Mouse (Mus musculus) spleen, postnatal 4 days (tissue): ENCODE data around the gene Abca13.
"Not testable (repeated sequence)": the region's sequence is repeated elsewhere in the genome, so short reads cannot be mapped to it uniquely, and the experiment has no call there.

ENCODE experiments used
- DNase-seq, 2 experiments: peaks; one replicate each; pipeline ENCODE4 v3.0.0; 2022; ENCODE audit warnings: low spot score in 2 of 2

Gene Abca13

DNA sequence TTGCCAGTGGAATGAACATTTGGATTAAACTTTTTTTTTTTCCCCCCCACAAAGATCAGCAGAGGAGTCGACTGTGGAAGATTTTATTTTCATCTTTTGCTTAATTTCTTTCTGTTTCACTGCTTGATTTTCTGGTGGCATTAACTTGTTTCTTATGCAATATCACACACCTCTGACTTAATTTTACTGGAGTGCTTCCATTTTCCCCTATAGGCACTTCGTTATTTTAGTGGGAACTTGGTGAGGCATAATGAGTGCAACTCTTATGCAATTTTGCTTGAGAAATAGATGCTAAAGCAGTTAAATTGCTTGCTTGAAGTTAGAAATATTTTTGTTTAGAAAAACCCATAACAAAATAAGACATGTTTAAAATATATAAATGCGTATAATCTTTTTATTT lies 94.0 kb downstream of the Abca13 start:
- no peak for DNase-seq

GRCm38 (mm10) chr11:9291168-9291567 lies 99.4 kb downstream of the Abca13 start:
- no peak for DNase-seq

DNA sequence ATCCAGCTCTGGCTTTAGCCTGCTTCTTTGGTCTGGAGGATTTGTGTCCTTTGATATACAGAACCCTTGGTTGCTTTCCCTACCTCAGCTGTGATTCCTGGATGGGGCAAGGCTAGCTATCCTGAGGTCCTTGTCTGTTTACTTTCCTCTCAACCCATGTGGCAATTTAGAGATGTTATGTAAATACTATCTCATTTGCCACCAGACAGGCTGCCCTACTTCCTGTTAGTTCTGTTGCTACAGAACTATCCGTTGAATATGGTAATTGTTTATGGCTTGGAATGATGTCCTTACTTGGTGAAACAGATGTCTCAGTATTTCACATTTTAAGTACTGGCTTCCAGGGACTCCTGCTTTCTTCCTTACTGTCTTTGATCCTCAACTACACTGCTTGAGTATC lies 107.9 kb downstream of the Abca13 start:
- DNase-seq = no peak

DNA sequence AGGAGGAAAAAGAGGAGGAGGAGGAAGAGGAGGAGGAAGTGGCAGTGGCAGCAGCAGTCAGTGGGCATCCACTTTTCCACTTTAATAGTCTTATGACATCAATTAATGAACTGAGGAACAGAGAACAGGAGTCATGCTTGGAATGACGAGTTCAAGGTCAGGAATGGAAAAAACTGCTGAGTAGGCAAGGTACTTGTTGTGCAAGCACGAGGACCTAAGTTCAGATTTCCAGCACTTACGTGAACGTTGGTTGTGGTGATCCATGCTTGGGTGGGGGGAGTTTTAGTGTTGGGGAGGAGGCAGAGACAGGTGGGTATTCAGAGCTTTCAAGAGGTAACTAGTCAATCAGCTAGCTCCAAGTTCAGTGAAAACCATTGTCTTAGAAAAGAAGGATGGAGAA lies 113.7 kb downstream of the Abca13 start:
- no peak for DNase-seq

- no peak for DNase-seq
Observed at GRCm38 (mm10) chr11:9316545-9316944, 124.8 kb downstream of the Abca13 start.

- peak; percentile 27 to 74 for DNase-seq
Observed at GRCm38 (mm10) chr11:9317076-9317929, 125.6 kb downstream of the Abca13 start.

GRCm38 (mm10) chr11:9338151-9338550 lies 146.4 kb downstream of the Abca13 start:
- DNase-seq = no peak

DNA sequence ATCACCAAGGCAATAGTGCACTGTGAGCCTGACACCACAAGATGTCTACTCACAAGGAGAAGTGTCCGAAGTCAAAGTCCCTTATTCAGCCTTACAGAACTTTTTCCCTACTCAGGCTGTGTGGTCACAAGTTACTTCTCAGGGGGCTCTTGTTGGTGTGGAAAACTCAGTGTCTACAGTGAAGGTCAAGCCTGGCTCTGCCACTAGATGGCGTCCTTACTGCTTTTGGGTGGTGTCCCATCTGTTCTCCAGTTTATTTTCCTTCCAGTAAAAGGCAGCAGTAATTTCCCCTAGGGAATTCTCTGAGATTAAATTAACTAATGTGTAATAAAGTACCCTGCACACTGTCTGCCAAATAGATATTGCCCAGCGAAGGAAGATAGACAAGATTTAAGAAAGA lies 156.0 kb downstream of the Abca13 start:
- no peak for DNase-seq

- DNase-seq = no peak
Observed at GRCm38 (mm10) chr11:9373160-9373559, 181.4 kb downstream of the Abca13 start.

DNA sequence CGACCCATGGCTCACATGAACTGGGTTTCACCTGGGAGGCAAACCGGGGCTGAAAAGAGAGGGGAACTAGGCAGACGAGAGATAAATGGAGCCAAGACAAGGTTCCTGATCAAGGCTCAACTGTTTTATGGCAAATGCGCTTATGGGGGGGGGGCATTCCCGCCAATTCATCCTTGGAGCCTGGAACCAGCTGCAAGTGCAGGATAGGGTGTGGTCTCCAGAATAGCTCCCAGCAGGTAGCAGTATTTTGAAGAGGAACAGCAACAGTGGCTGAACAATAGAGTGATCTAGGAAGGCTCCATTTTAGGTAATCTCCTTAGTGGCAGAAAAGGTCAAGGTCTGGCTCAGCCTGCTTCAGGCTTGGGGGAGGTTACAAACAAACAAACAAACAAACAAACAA lies 182.7 kb downstream of the Abca13 start:
- DNase-seq = not testable (repeated sequence)

GRCm38 (mm10) chr11:9388520-9388919 lies 196.8 kb downstream of the Abca13 start:
- DNase-seq = no peak

DNA sequence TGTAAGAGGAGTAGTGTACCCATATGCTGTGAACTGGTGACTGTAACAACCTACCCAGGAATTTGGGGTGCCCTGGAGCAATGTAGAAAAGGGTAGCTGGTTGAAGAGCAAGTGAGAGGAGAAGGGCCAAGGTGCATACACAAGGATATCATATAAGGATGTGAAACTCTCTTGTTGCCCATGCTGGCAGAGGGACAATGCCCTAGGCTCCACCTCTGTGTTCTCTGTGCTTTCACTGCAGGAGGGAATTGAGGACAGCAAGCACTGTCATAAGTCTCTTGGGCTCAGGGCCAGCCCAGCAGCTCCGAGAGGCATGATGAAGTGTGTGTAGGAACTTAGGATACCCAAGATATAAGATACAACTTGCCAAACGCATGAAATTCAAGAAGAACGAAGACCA lies 225.2 kb downstream of the Abca13 start:
- DNase-seq = no peak

DNA sequence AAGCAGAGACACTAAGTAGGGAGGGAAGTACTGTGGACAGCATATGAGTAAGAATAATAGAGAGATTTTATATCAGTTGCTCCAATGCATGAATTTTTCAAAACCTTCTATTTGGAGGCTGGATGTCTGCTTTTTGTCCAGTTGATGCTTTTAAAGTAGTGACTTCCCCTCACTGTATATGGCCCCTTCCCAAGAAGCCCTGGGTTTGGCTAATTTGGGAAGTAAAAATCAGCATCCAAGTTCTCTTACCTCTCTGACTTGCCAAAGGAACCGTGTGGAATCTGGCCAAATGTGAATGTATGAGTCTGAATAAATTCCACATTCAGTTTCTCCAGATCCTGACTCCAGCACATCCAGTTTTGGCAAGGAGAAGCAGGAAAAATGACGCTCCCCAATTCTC lies 228.5 kb downstream of the Abca13 start:
- no peak for DNase-seq

DNA sequence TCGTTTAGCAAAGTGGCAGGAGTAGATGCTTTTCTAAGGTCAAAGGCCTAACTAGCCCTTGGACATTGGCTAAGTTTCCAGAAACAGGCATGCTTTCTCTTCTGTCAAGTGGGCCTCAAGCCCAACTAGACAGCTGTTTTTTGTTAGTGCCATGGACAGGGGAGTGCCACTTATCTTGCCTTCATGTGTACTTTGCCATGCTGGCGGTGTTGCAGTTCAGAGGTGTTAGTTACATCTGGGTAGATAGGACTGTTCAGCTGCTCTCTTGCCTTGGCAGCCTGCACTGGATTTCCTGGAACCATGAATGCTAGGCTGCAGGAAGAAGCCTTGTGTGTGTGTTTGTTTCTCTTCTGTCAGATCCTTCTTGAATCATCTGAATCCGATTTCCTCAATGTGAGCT lies 235.7 kb downstream of the Abca13 start:
- DNase-seq = no peak

- no peak for DNase-seq
Observed at GRCm38 (mm10) chr11:9432807-9433206, 241.1 kb downstream of the Abca13 start.

DNA sequence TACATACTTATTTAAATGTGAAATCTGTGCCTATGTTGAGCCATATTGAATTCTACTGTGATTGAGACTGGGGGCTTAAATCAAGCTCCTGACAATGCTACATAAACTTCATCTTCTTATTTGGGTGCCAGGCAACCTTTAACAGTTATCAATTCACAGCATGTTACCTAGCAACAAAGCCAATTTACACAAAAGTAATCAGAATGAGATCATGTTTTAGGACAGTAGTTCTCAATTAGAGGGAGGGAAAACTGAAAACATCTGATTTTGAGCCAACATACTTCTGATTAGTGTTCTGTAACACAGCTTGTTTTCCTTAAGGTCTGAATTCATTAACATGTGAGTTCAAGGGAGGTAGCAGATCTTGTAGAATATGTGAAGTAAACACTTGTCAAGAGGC lies 244.9 kb downstream of the Abca13 start:
- no peak for DNase-seq

DNA sequence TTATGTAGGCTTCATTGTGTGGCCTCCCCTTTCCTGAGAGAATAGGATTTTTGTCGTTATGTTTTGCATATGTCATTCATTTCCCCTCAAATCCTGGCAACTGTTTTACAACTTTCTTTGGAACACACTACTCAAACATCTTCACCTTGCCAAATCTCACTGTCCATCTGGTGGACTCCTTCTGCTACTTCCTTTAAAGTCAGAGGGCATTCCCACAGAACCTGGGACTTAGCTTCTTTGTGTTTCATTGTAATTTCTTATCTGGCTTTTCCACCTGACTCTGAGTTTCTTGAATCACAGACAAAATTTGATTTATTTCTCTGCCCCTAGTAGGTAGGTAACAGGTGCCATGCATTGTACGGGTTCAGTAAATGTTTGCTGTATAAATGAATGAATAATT lies 248.0 kb downstream of the Abca13 start:
- DNase-seq = no peak

DNA sequence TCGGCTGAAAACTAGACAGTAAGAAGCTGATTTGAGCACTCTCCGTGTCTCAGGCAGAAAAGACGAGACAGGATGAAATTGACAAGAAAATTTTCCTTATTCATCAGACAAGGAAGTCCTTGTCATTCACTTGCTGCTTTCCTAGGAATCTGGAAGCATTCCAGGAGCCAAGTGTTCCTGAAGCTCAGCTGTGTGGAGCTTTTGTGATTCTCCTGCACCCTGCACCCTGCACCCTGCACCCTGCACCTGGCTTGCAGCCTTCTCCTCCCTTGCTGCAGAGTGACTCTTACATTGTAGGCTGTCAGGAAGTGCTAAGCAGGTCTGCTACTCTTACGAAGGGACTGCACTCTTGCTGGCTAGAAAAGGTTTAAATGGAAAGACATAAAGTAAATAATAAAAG lies 249.4 kb downstream of the Abca13 start:
- no peak for DNase-seq

GRCm38 (mm10) chr11:9472400-9472799 lies 280.7 kb downstream of the Abca13 start:
- DNase-seq = no peak

GRCm38 (mm10) chr11:9481511-9481910 lies 289.8 kb downstream of the Abca13 start:
- no peak for DNase-seq

DNA sequence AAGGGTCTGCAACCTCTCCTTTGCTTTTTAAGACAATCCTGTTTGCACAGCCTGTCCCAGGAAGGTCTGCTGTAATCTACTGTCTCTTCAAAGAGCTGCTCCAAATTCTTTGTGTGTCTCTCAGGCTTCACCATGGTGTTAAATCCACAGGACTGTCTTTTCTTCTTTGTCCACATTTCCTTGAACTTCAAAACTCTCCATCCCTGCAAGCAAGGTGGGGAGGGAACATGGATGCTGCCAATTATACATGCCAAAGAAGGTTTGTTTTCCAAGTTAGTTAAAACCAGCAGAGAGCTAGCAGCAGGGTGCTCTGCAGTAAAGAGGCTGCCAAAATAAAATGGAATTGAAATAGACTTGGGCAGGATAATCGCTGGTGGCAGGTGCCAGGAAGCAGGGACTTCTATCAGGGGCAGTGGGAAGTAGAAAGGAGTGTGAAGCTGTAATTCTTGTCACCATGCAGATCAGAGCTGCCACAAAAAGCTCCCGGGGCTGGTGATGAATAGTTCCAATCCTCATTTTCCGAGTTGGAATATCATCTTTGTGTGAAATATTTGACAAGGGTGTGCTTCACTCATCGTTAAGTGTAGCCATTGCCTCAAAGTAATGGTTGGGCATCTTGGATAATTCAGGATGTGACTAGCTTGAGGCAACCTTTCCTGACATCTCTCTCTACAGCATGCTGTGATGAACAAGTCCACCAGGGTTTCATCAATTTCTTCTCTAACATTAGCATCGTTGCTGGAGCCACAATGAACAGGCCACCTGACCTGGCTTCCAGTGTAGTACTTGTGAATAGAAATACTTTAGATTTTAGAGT lies 308.8 kb downstream of the Abca13 start:
- no peak for DNase-seq

DNA sequence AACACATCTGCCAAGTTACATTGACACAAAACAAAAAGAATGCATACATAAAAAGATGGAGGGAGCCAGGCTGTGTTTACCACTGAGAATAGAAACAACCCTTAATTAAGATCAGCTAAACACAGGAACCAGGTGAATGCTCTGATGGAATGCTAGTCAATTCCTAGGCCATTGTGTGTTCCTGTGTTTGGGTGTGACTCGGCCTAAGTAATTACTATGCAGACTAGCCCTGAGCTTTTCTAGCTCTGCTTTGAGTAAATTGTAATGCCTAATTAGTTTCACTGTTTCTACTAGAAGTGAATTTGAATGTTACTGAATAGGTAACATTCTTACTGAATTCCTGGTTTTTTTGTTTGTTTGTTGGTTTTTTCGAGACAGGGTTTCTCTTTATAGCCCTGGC lies 323.2 kb downstream of the Abca13 start:
- not testable (repeated sequence) for DNase-seq

GRCm38 (mm10) chr11:9528556-9528955 lies 336.8 kb downstream of the Abca13 start:
- DNase-seq = no peak
